Mouse (Mus musculus) mouse embryonic stem cell (cell line): Measurements from ENCODE around the gene Stam2.

Experiments
- in situ Hi-C, 2 experiments: fragments of 300-500 bp; cut with MboI; formaldehyde crosslinking; loops; 1 replicate in 1 of 2; 3 replicates in 1 of 2; pipeline ENCODE4 v1.14.3; 2019 to 2020; ENCODE audit warnings: low sequenced_read_pairs in 2 of 2, low pct_unique_long_range_greater_than_20kb in 1 of 2, mixed read lengths in 1 of 2; ENCODE audit not compliant: unreplicated experiment in 1 of 2

The Stam2 gene

GRCm38 (mm10) chr2:52734504-52734903 is 7.6 kb downstream of the Stam2 start:
- in situ Hi-C loops, result no loop called here

- in situ Hi-C loops, result no loop called here
Observed at GRCm38 (mm10) chr2:52733659-52734058, 8.4 kb downstream of the Stam2 start.

DNA sequence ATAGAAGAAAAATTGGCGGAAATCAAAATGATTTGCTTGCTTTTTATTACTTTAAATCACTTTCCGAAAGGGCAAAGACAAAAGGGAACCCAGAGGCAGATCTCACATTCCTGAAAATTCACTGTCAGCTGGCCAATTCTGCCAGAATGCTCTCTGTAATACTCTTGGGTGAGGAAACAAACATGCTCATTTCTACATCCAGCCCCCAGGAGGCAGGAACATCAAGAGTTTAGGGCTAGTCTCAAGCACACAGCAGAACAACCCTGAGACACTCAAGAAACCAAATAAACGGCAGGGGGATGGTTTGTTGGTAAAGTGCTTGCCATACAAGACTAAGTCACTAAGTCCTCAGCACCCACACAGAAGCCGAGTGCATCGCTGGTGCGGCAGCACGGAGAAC is 9.5 kb downstream of the Stam2 start:
- in situ Hi-C loops, result no loop called here

DNA sequence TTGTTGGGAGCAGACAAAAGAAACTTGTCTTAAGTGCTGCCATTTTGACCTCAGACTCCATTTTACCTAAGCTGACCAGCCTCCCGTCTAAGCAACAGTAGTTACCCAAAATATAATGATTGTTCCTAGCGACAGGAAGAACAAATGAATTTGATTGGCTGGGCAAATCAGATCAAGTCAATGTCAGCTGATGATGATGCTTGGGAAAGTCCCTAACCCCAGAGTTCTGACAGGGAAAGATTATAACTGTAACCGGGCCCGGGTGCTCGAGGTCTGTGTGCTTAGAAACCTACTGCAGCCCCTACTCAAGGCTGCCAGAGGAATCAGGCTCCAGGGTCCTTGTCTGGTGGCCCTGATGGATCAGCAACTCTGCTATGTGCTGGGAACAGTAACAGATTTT is 10.1 kb downstream of the Stam2 start:
- in situ Hi-C loops, result no loop called here

DNA sequence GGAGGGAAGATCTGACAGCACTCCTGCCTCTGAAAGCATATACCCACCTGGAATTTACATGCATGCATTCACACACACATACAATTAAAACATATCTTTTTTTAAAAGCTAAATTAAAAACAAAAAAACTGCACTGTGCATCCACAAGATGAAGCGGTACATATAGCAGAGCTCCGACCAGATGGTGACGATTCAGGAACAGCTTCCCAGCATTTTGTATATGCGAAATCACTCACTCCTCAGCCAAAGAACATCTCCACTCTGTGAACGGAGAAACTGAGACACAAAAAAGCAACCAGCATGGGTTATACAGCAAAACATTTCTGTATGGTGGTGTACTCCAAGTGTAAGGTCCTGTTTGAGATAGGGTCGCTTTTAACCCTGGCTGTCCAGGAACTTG is 11.2 kb downstream of the Stam2 start:
- in situ Hi-C loops, result no loop called here

GRCm38 (mm10) chr2:52720231-52721025 is 21.7 kb downstream of the Stam2 start:
- in situ Hi-C loops, result no loop called here

DNA sequence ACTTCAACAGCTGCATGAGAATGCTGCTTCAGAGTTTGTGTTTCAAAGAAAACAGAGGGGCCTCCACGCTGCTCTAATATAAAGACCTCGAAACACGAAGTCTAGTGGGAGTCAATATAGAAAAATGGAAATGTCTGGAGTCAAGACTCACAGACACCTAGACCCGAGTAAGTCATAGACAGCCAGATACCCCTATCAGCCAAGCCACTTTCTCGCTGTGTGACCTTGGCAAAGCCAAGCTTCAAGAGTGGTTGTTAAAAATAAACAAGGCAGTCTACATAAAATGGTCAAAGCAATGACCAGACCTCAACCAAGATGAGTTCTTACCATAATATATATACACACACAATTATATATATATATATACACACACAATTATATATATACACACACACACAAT is 25.0 kb downstream of the Stam2 start:
- in situ Hi-C loops, result no loop called here

GRCm38 (mm10) chr2:52715538-52715937 is 26.5 kb downstream of the Stam2 start:
- in situ Hi-C loops, result no loop called here

- in situ Hi-C loops, result no loop called here
Observed at GRCm38 (mm10) chr2:52714111-52714510, 28.0 kb downstream of the Stam2 start.

GRCm38 (mm10) chr2:52710804-52711203 is 31.3 kb downstream of the Stam2 start:
- in situ Hi-C loops, result no loop called here

- in situ Hi-C loops, result no loop called here
Observed at GRCm38 (mm10) chr2:52709417-52709816, 32.7 kb downstream of the Stam2 start.

- in situ Hi-C loops, result no loop called here
Observed at GRCm38 (mm10) chr2:52701368-52702036, 40.6 kb downstream of the Stam2 start.

DNA sequence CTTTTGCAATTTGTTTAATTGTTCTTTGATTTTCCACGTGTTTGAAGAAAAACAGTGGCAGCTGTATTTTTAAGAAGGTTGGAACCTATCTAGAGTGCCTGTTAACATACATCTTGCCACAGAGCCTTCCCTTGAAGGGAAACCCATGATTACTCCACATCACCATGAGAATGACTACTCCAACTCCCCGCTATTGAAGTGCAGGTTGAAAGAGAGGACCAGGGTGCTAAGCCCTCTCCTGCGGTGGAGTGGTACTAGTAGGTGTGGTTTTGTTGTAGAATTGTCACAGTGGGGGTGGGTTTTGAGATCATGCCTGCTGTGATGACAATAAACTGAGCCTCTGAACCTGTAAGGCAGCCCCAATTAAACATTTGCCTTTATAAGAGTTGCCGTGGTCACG is 41.7 kb downstream of the Stam2 start:
- in situ Hi-C loops, result no loop called here

- in situ Hi-C loops, result no loop called here
Observed at GRCm38 (mm10) chr2:52694604-52695003, 47.5 kb downstream of the Stam2 start.

- in situ Hi-C loops, result no loop called here
Observed at GRCm38 (mm10) chr2:52691745-52692144, 50.3 kb downstream of the Stam2 start.

- in situ Hi-C loops, result no loop called here
Observed at GRCm38 (mm10) chr2:52686601-52687000, 55.5 kb downstream of the Stam2 start.

DNA sequence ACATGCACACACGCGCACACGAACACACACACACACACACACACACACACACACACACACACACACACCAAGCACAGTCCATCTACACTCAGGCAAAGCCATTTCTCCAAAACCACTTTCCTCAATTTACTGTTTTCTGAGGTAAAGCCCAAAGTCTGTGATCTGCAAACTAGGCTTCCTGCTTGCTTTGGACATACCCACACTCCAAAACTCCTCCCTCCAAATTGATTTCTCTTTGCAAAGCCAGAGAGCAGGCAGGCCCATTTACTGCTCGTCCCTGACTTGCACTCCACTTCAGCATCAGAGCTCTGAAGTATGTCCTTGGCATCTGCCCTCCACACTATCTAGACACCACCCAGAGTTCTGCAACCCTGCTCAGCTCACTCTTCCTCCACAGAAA is 64.5 kb downstream of the Stam2 start:
- in situ Hi-C loops, result no loop called here

- in situ Hi-C loops, result no loop called here
Observed at GRCm38 (mm10) chr2:52676913-52677303, 65.2 kb downstream of the Stam2 start.

DNA sequence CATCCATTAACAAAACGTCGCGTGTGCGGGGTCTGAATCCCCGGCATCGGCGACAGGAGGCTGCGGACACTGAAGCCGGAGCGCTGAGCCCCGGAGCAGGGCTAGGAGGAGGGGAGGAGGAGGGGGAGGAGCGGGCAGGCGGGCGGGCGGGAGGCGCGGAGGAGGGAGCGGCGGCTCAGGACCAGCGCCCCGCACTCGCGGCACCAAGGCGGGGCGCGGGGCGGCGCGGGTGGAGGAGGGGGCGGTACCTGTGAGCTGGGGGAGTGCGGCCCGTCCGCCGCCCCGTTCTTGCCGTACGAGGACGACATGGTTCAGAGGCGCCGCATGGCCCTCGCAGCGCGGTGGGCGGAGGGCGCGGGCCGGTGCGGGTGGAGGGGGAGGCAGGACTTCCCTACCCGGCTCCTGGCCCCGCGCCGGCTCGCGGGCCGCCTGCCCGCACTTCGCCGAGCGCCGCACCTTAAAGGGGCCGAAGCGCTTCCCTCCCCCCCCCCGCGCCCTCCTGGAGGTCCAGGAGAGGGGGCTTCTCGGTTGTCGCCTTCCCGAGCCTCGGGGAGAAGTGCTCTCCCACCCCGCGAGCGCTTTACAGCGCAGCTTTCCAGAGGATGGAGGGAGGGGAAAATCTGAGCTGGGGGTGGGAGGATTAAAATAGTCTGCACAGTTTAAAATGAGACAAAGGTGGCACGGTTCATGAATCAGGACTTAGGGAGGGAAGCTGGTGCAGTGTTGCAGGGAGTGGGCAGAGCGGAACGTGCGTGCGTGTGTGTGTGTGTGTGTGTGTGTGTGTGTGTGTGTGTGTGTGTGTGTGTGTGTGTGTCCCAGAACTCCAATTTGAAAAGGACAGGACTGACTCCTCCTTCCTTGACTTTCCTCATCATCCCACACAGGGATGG is 65.8 kb downstream of the Stam2 start, which contains the start of gene Cacnb4:
Gene Cacnb4, minus strand, starts transcription at position 809 of the 890 bp plus-strand sequence.
- in situ Hi-C loops, result no loop called here
